Mouse (Mus musculus) embryo, embryonic 11 days (tissue): ENCODE data around the gene Pcgf3.
"Not testable (repeated sequence)": the region's sequence is repeated elsewhere in the genome, so short reads cannot be mapped to it uniquely, and the experiment has no call there.

Source experiments
- DNase-seq: peaks from one replicate; pipeline ENCODE4 v3.0.0-alpha.2; 2015

The Pcgf3 gene

GRCm38 (mm10) chr5:108473737-108474136, 12.7 kb downstream of the Pcgf3 start:
- no peak for DNase-seq

GRCm38 (mm10) chr5:108475977-108476376, 14.9 kb downstream of the Pcgf3 start:
- DNase-seq: no peak

- DNase-seq: no peak
Observed at GRCm38 (mm10) chr5:108483006-108483405, 22.0 kb downstream of the Pcgf3 start.

GRCm38 (mm10) chr5:108485239-108485638, 24.2 kb downstream of the Pcgf3 start:
- peak; percentile 41 for DNase-seq

GRCm38 (mm10) chr5:108486148-108486547, 25.1 kb downstream of the Pcgf3 start:
- not testable (repeated sequence) for DNase-seq

- DNase-seq: no peak
Observed at GRCm38 (mm10) chr5:108501573-108501972, 40.5 kb downstream of the Pcgf3 start.

- no peak for DNase-seq
Observed at GRCm38 (mm10) chr5:108502286-108502685, 41.3 kb downstream of the Pcgf3 start.

GRCm38 (mm10) chr5:108515581-108516361, 54.7 kb downstream of the Pcgf3 start:
- DNase-seq: no peak

- DNase-seq: no peak
Observed at GRCm38 (mm10) chr5:108516655-108517054, 55.6 kb downstream of the Pcgf3 start.

GRCm38 (mm10) chr5:108518106-108518885, 57.3 kb downstream of the Pcgf3 start:
- no peak for DNase-seq

GRCm38 (mm10) chr5:108518951-108519350, 57.9 kb downstream of the Pcgf3 start:
- DNase-seq: no peak

- no peak for DNase-seq
Observed at GRCm38 (mm10) chr5:108520153-108520552, 59.1 kb downstream of the Pcgf3 start.

GRCm38 (mm10) chr5:108521016-108521415, 60.0 kb downstream of the Pcgf3 start:
- DNase-seq: no peak

GRCm38 (mm10) chr5:108521896-108522295, 60.9 kb downstream of the Pcgf3 start:
- DNase-seq: no peak

- no peak for DNase-seq
Observed at GRCm38 (mm10) chr5:108522597-108522996, 61.6 kb downstream of the Pcgf3 start.

- DNase-seq: no peak
Observed at GRCm38 (mm10) chr5:108534188-108534587, 73.2 kb downstream of the Pcgf3 start.

- DNase-seq: no peak
Observed at GRCm38 (mm10) chr5:108543516-108544291, 82.7 kb downstream of the Pcgf3 start.

- no peak for DNase-seq
Observed at GRCm38 (mm10) chr5:108547636-108548035, 86.6 kb downstream of the Pcgf3 start.

GRCm38 (mm10) chr5:108549137-108549488, 88.1 kb downstream of the Pcgf3 start:
- no peak for DNase-seq

- DNase-seq: peak; percentile 77
Observed at GRCm38 (mm10) chr5:108549489-108550206, 88.6 kb downstream of the Pcgf3 start, which contains the start of gene Cplx1. Gene Cplx1 (minus strand): TSS chr5:108550024.

GRCm38 (mm10) chr5:108550207-108550594, 89.2 kb downstream of the Pcgf3 start:
- peak; percentile 12 for DNase-seq

- no peak for DNase-seq
Observed at GRCm38 (mm10) chr5:108554041-108554440, 93.0 kb downstream of the Pcgf3 start.
